Mouse (Mus musculus) CD4-positive, CD25-positive, alpha-beta regulatory T cell, adult 4 months (primary cell): ENCODE results near the gene Drc3. TPM values are rescaled to one million over a fixed set of nuclear protein-coding genes. Genes with fewer than 3 reads are reported as not detected.

ENCODE experiments used
- ATAC-seq: one replicate; pipeline ENCODE4 v1.8.0; 2017
- polyA plus RNA-seq, 2 experiments: library from polyadenylated mRNA; unstranded; fragments of 100-300 nt; shearing (Covaris generic); gene quantifications; one replicate each; pipeline ENCODE4 v1.2.1; 2017

The Drc3 gene
- polyA plus RNA-seq, result under 1 TPM; 0.23 to 0.53 TPM

GRCm38 (mm10) chr11:60352559-60353411, at the start of gene Drc3, which contains the start of gene Tom1l2:
Gene Drc3 (plus strand): TSS chr11:60353329.
Gene Tom1l2 (minus strand): TSS chr11:60352905.
- peak; percentile 92 for ATAC-seq

GRCm38 (mm10) chr11:60303497-60303896, 49.6 kb upstream of the Drc3 start:
- ATAC-seq, result no peak

- peak; percentile 81 for ATAC-seq
Measured at GRCm38 (mm10) chr11:60305611-60306010, 47.5 kb upstream of the Drc3 start.

GRCm38 (mm10) chr11:60306834-60307233, 46.3 kb upstream of the Drc3 start:
- no peak for ATAC-seq

GRCm38 (mm10) chr11:60307375-60307825, 45.7 kb upstream of the Drc3 start:
- ATAC-seq, result no peak

GRCm38 (mm10) chr11:60308061-60308460, 45.1 kb upstream of the Drc3 start:
- ATAC-seq, result no peak

- ATAC-seq, result no peak
Measured at GRCm38 (mm10) chr11:60308506-60309116, 44.5 kb upstream of the Drc3 start.

- no peak for ATAC-seq
Measured at GRCm38 (mm10) chr11:60309875-60310274, 43.3 kb upstream of the Drc3 start.

GRCm38 (mm10) chr11:60311025-60311854, 41.9 kb upstream of the Drc3 start:
- no peak for ATAC-seq

- no peak for ATAC-seq
Measured at GRCm38 (mm10) chr11:60316250-60316649, 36.9 kb upstream of the Drc3 start.

GRCm38 (mm10) chr11:60316883-60317282, 36.2 kb upstream of the Drc3 start:
- ATAC-seq, result no peak

- ATAC-seq, result no peak
Measured at GRCm38 (mm10) chr11:60317376-60318102, 35.6 kb upstream of the Drc3 start.

- ATAC-seq, result no peak
Measured at GRCm38 (mm10) chr11:60318716-60319115, 34.4 kb upstream of the Drc3 start.

GRCm38 (mm10) chr11:60319257-60320066, 33.7 kb upstream of the Drc3 start:
- no peak for ATAC-seq

- no peak for ATAC-seq
Measured at GRCm38 (mm10) chr11:60320426-60321037, 32.6 kb upstream of the Drc3 start.

GRCm38 (mm10) chr11:60321438-60321837, 31.7 kb upstream of the Drc3 start:
- no peak for ATAC-seq

GRCm38 (mm10) chr11:60323731-60324130, 29.4 kb upstream of the Drc3 start:
- ATAC-seq, result no peak

GRCm38 (mm10) chr11:60330551-60330950, 22.6 kb upstream of the Drc3 start:
- ATAC-seq, result peak; percentile 50

GRCm38 (mm10) chr11:60333461-60333860, 19.7 kb upstream of the Drc3 start:
- no peak for ATAC-seq

- peak; percentile 86 for ATAC-seq
Measured at GRCm38 (mm10) chr11:60334124-60334523, 19.0 kb upstream of the Drc3 start.

GRCm38 (mm10) chr11:60335771-60336170, 17.4 kb upstream of the Drc3 start:
- ATAC-seq, result no peak
